Mouse (Mus musculus) macrophage (primary cell): ENCODE measurements around the gene Dgki. TPM values are rescaled to one million over a fixed set of nuclear protein-coding genes. Genes with fewer than 3 reads are reported as not detected.

Source experiments
- H3K27ac ChIP-seq: fragments of 350-480 bp; formaldehyde crosslinking; 2 replicates; pipeline ENCODE4 v1.9.0; 2021
- H3K36me3 ChIP-seq: fragments of 350-480 bp; formaldehyde crosslinking; 2 replicates; pipeline ENCODE4 v1.9.0; 2021; ENCODE audit errors: inconsistent target
- H3K4me3 ChIP-seq: fragments of 350-480 bp; formaldehyde crosslinking; 2 replicates; pipeline ENCODE4 v1.9.0; 2021; ENCODE audit errors: inconsistent target
- H3K79me2 ChIP-seq: fragments of 350-480 bp; formaldehyde crosslinking; 2 replicates; pipeline ENCODE4 v1.9.0; 2021; ENCODE audit errors: inconsistent target
- WGBS: methylation state at CpG from one replicate; pipeline ENCODE4 v1.1.7; 2026; ENCODE audit warnings: inconsistent platforms; ENCODE audit not compliant: missing documents; 5-methylcytosine and 5-hydroxymethylcytosine counted together
- polyA plus RNA-seq: library from polyadenylated mRNA; stranded (reverse); fragments of 250-400 nt; gene quantifications from 3 replicates; pipeline ENCODE4 v1.2.4, GENCODE M21; 2018; ENCODE audit warnings: inconsistent platforms
- total RNA-seq, 78 experiments: library from RNA; depleted of rRNA; stranded (reverse); fragments of 250-400 nt; gene quantifications; 1 replicate in 9 of 78; 2 replicates in 24 of 78; 3 replicates in 43 of 78; 4 replicates in 2 of 78; pipeline ENCODE4 v1.2.4; 2018; ENCODE audit warnings: inconsistent platforms in 56 of 78

Gene Dgki
- 1 to 10 TPM in 20 of 26 experiments, under 1 TPM in 6; 0.39 to 5.8 (median 1.7) TPM for total RNA-seq (2018; cell fraction: chromatin; rRNA removed)
- total RNA-seq (2018; cell fraction: cytosol; rRNA removed) = under 1 TPM in 25 of 26 experiments, not detected in 1; 0.04 to 0.45 (median 0.17) TPM
- 1 to 10 TPM in 4 of 26 experiments, under 1 TPM in 21, not detected in 1; 0.17 to 2.0 (median 0.67) TPM for total RNA-seq (2018; cell fraction: nucleus; rRNA removed)
- 0.07 TPM in 1 of 3 replicates, not detected in the others for polyA plus RNA-seq

- Histone ChIP-seq H3K4me3 (no peak within 1 kb of the TSS), H3K27ac (no peak within 1 kb of the TSS), H3K36me3 (no peaks in the 10 kb centered on the region), H3K79me2 (no peaks in the 10 kb centered on the region)
- 4% methylated on average over 61 of the region's 65 CpGs for WGBS
Observed at GRCm38 (mm10) chr6:37299562-37300390, at the start of gene Dgki. TSS of gene Dgki (minus strand) at chr6:37300184.

GRCm38 (mm10) chr6:37347606-37348005 lies 47.6 kb upstream of the Dgki start:
- WGBS = 87% methylated on average over 5 of the region's 5 CpGs

GRCm38 (mm10) chr6:37338055-37338454 lies 38.1 kb upstream of the Dgki start:
- Histone ChIP-seq H3K36me3 (0 out of 2 replicates have a peak, but pooled peaks cover 3% of the 10 kb centered on the region), H3K79me2 (no peaks in the 10 kb centered on the region), H3K4me3 (no peak overlapping the region), H3K27ac (no peak overlapping the region)
- 95% methylated on average over 5 of the region's 5 CpGs for WGBS

More at GRCm38 (mm10) chr6:37347606-37348005, 47.6 kb upstream of the Dgki start:
- Histone ChIP-seq H3K4me3 (no peak overlapping the region), H3K27ac (no peak overlapping the region), H3K36me3 (no peaks in the 10 kb centered on the region), H3K79me2 (no peaks in the 10 kb centered on the region)

GRCm38 (mm10) chr6:37336831-37337260 lies 36.9 kb upstream of the Dgki start:
- H3K27ac ChIP-seq = no peak overlapping the region
- WGBS = 91% methylated on average over 4 of the region's 5 CpGs
- no peaks in the 10 kb centered on the region for H3K79me2 ChIP-seq
- 0 out of 2 replicates have a peak, but pooled peaks cover 3% of the 10 kb centered on the region for H3K36me3 ChIP-seq
- no peak overlapping the region for H3K4me3 ChIP-seq

GRCm38 (mm10) chr6:37336381-37336780 lies 36.4 kb upstream of the Dgki start:
- Histone ChIP-seq H3K4me3 (no peak overlapping the region), H3K36me3 (0 out of 2 replicates have a peak, but pooled peaks cover 3% of the 10 kb centered on the region), H3K27ac (no peak overlapping the region), H3K79me2 (no peaks in the 10 kb centered on the region)
- 99% methylated on average over 6 of the region's 7 CpGs for WGBS

GRCm38 (mm10) chr6:37332846-37333245 lies 32.9 kb upstream of the Dgki start:
- Histone ChIP-seq H3K79me2 (no peaks in the 10 kb centered on the region), H3K36me3 (0 out of 2 replicates have a peak, but pooled peaks cover 3% of the 10 kb centered on the region), H3K27ac (no peak overlapping the region), H3K4me3 (no peak overlapping the region)
- 91% methylated on average over 10 of the region's 10 CpGs for WGBS

GRCm38 (mm10) chr6:37329901-37330864 lies 30.2 kb upstream of the Dgki start:
- WGBS = 86% methylated on average over 5 of the region's 5 CpGs
- Histone ChIP-seq H3K79me2 (no peaks in the 10 kb centered on the region), H3K27ac (no peak overlapping the region), H3K4me3 (no peak overlapping the region), H3K36me3 (0 out of 2 replicates have a peak, but pooled peaks cover 3% of the 10 kb centered on the region)

- H3K79me2 ChIP-seq = no peaks in the 10 kb centered on the region
- H3K4me3 ChIP-seq = no peak overlapping the region
- H3K36me3 ChIP-seq = 0 out of 2 replicates have a peak, but pooled peaks cover 3% of the 10 kb centered on the region
- WGBS = 96% methylated on average over 3 of the region's 3 CpGs
- H3K27ac ChIP-seq = no peak overlapping the region
Observed at GRCm38 (mm10) chr6:37329376-37329775, 29.4 kb upstream of the Dgki start.

GRCm38 (mm10) chr6:37328671-37329070 lies 28.7 kb upstream of the Dgki start:
- Histone ChIP-seq H3K79me2 (no peaks in the 10 kb centered on the region), H3K4me3 (no peak overlapping the region), H3K36me3 (0 out of 2 replicates have a peak, but pooled peaks cover 3% of the 10 kb centered on the region), H3K27ac (no peak overlapping the region)
- 89% methylated on average over 7 of the region's 7 CpGs for WGBS

GRCm38 (mm10) chr6:37327519-37327918 lies 27.5 kb upstream of the Dgki start:
- H3K4me3 ChIP-seq = no peak overlapping the region
- 62% methylated on average over 6 of the region's 6 CpGs for WGBS
- no peaks in the 10 kb centered on the region for H3K36me3 ChIP-seq
- H3K79me2 ChIP-seq = no peaks in the 10 kb centered on the region
- H3K27ac ChIP-seq = no peak overlapping the region

GRCm38 (mm10) chr6:37326603-37326955 lies 26.6 kb upstream of the Dgki start:
- Histone ChIP-seq H3K79me2 (no peaks in the 10 kb centered on the region), H3K4me3 (no peak overlapping the region), H3K27ac (no peak overlapping the region), H3K36me3 (no peaks in the 10 kb centered on the region)
- 71% methylated on average over 8 of the region's 8 CpGs for WGBS

GRCm38 (mm10) chr6:37325906-37326602 lies 26.1 kb upstream of the Dgki start:
- Histone ChIP-seq H3K36me3 (no peaks in the 10 kb centered on the region), H3K27ac (no peak overlapping the region), H3K4me3 (no peak overlapping the region), H3K79me2 (no peaks in the 10 kb centered on the region)
- WGBS = 93% methylated on average over 9 of the region's 9 CpGs

- Histone ChIP-seq H3K4me3 (no peak overlapping the region), H3K36me3 (no peaks in the 10 kb centered on the region), H3K27ac (no peak overlapping the region), H3K79me2 (no peaks in the 10 kb centered on the region)
- WGBS = 86% methylated on average over 3 of the region's 3 CpGs
Observed at GRCm38 (mm10) chr6:37325076-37325475, 25.1 kb upstream of the Dgki start.

GRCm38 (mm10) chr6:37322641-37323040 lies 22.7 kb upstream of the Dgki start:
- no peak overlapping the region for H3K4me3 ChIP-seq
- WGBS = 84% methylated on average over 7 of the region's 7 CpGs
- no peaks in the 10 kb centered on the region for H3K79me2 ChIP-seq
- H3K27ac ChIP-seq = no peak overlapping the region
- no peaks in the 10 kb centered on the region for H3K36me3 ChIP-seq
